Mouse (Mus musculus): Measurements from ENCODE around the gene Chd1. TPM values are rescaled to one million over a fixed set of nuclear protein-coding genes. Genes with fewer than 3 reads are reported as not detected.

The Chd1 gene
- 14.9 TPM for polyA plus RNA-seq (2017; shearing (Covaris generic))

GRCm38 (mm10) chr17:15704475-15705300 is at the start of gene Chd1:
Gene Chd1, plus strand, starts transcription at chr17:15704967.

Other genes starting within 250 kb of the Chd1 start
- gene Psmb1, start 205.2 kb upstream of the Chd1 start, polyA plus RNA-seq (2017; shearing (Covaris generic)): 273 TPM
- gene Tbp, start 205.1 kb upstream of the Chd1 start, polyA plus RNA-seq (2017; shearing (Covaris generic)): 60.0 TPM
- gene Pdcd2, start 177.7 kb upstream of the Chd1 start, polyA plus RNA-seq (2017; shearing (Covaris generic)): 31.6 TPM
- gene Prdm9, start 140.6 kb upstream of the Chd1 start, polyA plus RNA-seq (2017; shearing (Covaris generic)): 9.8 TPM
- gene Rgmb, start 126.1 kb downstream of the Chd1 start, polyA plus RNA-seq (2017; shearing (Covaris generic)): 0.46 TPM

All from inflammation-experienced regulatory T-cells, adult 16 weeks (primary cell).